Comparison of ENCODE assay signal across 14 mouse cellular contexts in genomic region chr16:22596394-22596793, GRCm38 (mm10).
DNase-seq lines count a peak whose midpoint lies in the region.
"Had no signal": no experiment of that assay in that cellular context is flagged by ENCODE, and none has a peak within 500 bp of the region (broad histone marks: within the 10 kb centered on the region; RNA-seq: fewer than 3 reads in every experiment).

No protein-coding gene starts in this region.

- DNase-seq in cerebellum, adult 9-11 months = peak; percentile 52
- no peak for DNase-seq in cerebellum, postnatal 14 days
- peak; percentile 41 for DNase-seq in retina, postnatal 1 day
- no peak for DNase-seq in retina, embryonic 14.5 days (ENCODE audit: low spot score)
- DNase-seq in brain, adult 2 months (ENCODE audit: low read depth, low spot score) = peak; percentile 88
- DNase-seq in urinary bladder, adult 2 months (ENCODE audit: low spot score) = no peak
- DNase-seq: adrenal gland, adult 8-10 months; adrenal gland, postnatal 25 days; cerebellum, postnatal 10 days; gastrocnemius, postnatal 10 days; gastrocnemius, postnatal 36 days; heart, postnatal 10 days; heart, postnatal 36 days; kidney, adult 18-20 months had no signal

Comparison
In these comparisons a context has a peak if more than half of its experiments do, and no peak if none do; other contexts are left out.
1. DNase-seq: peak in cerebellum, adult 9-11 months (single experiment), retina, postnatal 1 day (single experiment) and brain, adult 2 months (single experiment); none in cerebellum, postnatal 14 days (0 of 2), retina, embryonic 14.5 days (single experiment) and urinary bladder, adult 2 months (single experiment).